Mouse (Mus musculus): ENCODE measurements around the gene Tubb1. TPM values are rescaled to one million over a fixed set of nuclear protein-coding genes. Genes with fewer than 3 reads are reported as not detected.

Gene Tubb1
- polyA plus RNA-seq, 1 experiment from 2014 or later: 1.4 TPM

GRCm38 (mm10) chr2:174428076-174428835, 22.2 kb upstream of the Tubb1 start:
- H3K4me3 ChIP-seq (replicated peaks; ENCODE audit: low read length): no peak overlapping the region
- H3K9me3 ChIP-seq (replicated peaks; ENCODE audit: control insufficient read depth, low read length): no peaks in the 10 kb centered on the region
- H3K4me2 ChIP-seq (ENCODE audit: low read depth, low read length): no peak overlapping the region
- no peak overlapping the region for H3K9ac ChIP-seq (ENCODE audit: low read length)
- no peaks in the 10 kb centered on the region for H3K4me1 ChIP-seq (ENCODE audit: control insufficient read depth, insufficient read depth, low read length)
- no peaks in the 10 kb centered on the region for H3K27me3 ChIP-seq (ENCODE audit: control insufficient read depth, insufficient read depth, low read length)
- ATAC-seq (ENCODE audit: insufficient read depth, low FRiP score): no peak
- 79% methylated on average over 18 of the region's 18 CpGs for WGBS
- no peak overlapping the region for H3K27ac ChIP-seq (ENCODE audit: low read length)
- H3K36me3 ChIP-seq (ENCODE audit: control insufficient read depth, insufficient read depth, low read length): peaks cover 27% of the 10 kb centered on the region

GRCm38 (mm10) chr2:174428996-174429591, 21.4 kb upstream of the Tubb1 start:
- ATAC-seq (ENCODE audit: insufficient read depth, low FRiP score): no peak
- no peak overlapping the region for H3K4me2 ChIP-seq (ENCODE audit: low read depth, low read length)
- 88% methylated on average over 10 of the region's 10 CpGs for WGBS
- no peaks in the 10 kb centered on the region for H3K4me1 ChIP-seq (ENCODE audit: control insufficient read depth, insufficient read depth, low read length)
- H3K27me3 ChIP-seq (ENCODE audit: control insufficient read depth, insufficient read depth, low read length): no peaks in the 10 kb centered on the region
- H3K27ac ChIP-seq (ENCODE audit: low read length): no peak overlapping the region
- peaks cover 27% of the 10 kb centered on the region for H3K36me3 ChIP-seq (ENCODE audit: control insufficient read depth, insufficient read depth, low read length)
- no peaks in the 10 kb centered on the region for H3K9me3 ChIP-seq (replicated peaks; ENCODE audit: control insufficient read depth, low read length)
- no peak overlapping the region for H3K9ac ChIP-seq (ENCODE audit: low read length)
- H3K4me3 ChIP-seq (replicated peaks; ENCODE audit: low read length): no peak overlapping the region

GRCm38 (mm10) chr2:174434943-174435342, 15.6 kb upstream of the Tubb1 start:
- Histone ChIP-seq H3K9ac (ENCODE audit: low read length) (no peak overlapping the region), H3K9me3 (replicated peaks; ENCODE audit: control insufficient read depth, low read length) (no peaks in the 10 kb centered on the region), H3K27ac (ENCODE audit: low read length) (no peak overlapping the region), H3K36me3 (ENCODE audit: control insufficient read depth, insufficient read depth, low read length) (peaks cover 3% of the 10 kb centered on the region; the same call in 1 of the 2 replicates), H3K4me2 (ENCODE audit: low read depth, low read length) (no peak overlapping the region), H3K4me1 (ENCODE audit: control insufficient read depth, insufficient read depth, low read length) (peaks cover 16% of the 10 kb centered on the region), H3K4me3 (replicated peaks; ENCODE audit: low read length) (no peak overlapping the region), H3K27me3 (ENCODE audit: control insufficient read depth, insufficient read depth, low read length) (no peaks in the 10 kb centered on the region)
- 95% methylated on average over 9 of the region's 9 CpGs for WGBS
- ATAC-seq (ENCODE audit: insufficient read depth, low FRiP score): no peak

GRCm38 (mm10) chr2:174436076-174436701, 14.3 kb upstream of the Tubb1 start:
- no peaks in the 10 kb centered on the region for H3K27me3 ChIP-seq (ENCODE audit: control insufficient read depth, insufficient read depth, low read length)
- ATAC-seq (ENCODE audit: insufficient read depth, low FRiP score): no peak
- 83% methylated on average over 26 of the region's 26 CpGs for WGBS
- peaks cover 3% of the 10 kb centered on the region; the same call in 1 of the 2 replicates for H3K36me3 ChIP-seq (ENCODE audit: control insufficient read depth, insufficient read depth, low read length)
- H3K9me3 ChIP-seq (replicated peaks; ENCODE audit: control insufficient read depth, low read length): no peaks in the 10 kb centered on the region
- H3K4me1 ChIP-seq (ENCODE audit: control insufficient read depth, insufficient read depth, low read length): peaks cover 16% of the 10 kb centered on the region
- H3K4me2 ChIP-seq (ENCODE audit: low read depth, low read length): no peak overlapping the region
- no peak overlapping the region for H3K4me3 ChIP-seq (replicated peaks; ENCODE audit: low read length)
- H3K27ac ChIP-seq (ENCODE audit: low read length): no peak overlapping the region
- no peak overlapping the region for H3K9ac ChIP-seq (ENCODE audit: low read length)

GRCm38 (mm10) chr2:174436916-174437696, 13.4 kb upstream of the Tubb1 start:
- Histone ChIP-seq H3K27ac (ENCODE audit: low read length) (peak overlapping the region; percentile 18), H3K27me3 (ENCODE audit: control insufficient read depth, insufficient read depth, low read length) (no peaks in the 10 kb centered on the region), H3K36me3 (ENCODE audit: control insufficient read depth, insufficient read depth, low read length) (peaks cover 3% of the 10 kb centered on the region; the same call in 1 of the 2 replicates), H3K9me3 (replicated peaks; ENCODE audit: control insufficient read depth, low read length) (no peaks in the 10 kb centered on the region), H3K9ac (ENCODE audit: low read length) (no peak overlapping the region), H3K4me2 (ENCODE audit: low read depth, low read length) (peak overlapping the region; percentile 21; the same call in 1 of the 2 replicates), H3K4me1 (ENCODE audit: control insufficient read depth, insufficient read depth, low read length) (peaks cover 16% of the 10 kb centered on the region), H3K4me3 (replicated peaks; ENCODE audit: low read length) (peak overlapping the region; percentile 3; the same call in 1 of the 2 replicates)
- WGBS: 90% methylated on average over 7 of the region's 7 CpGs
- ATAC-seq (ENCODE audit: insufficient read depth, low FRiP score): no peak

- Histone ChIP-seq H3K9ac (ENCODE audit: low read length) (peak overlapping the region; percentile 83), H3K27me3 (ENCODE audit: control insufficient read depth, insufficient read depth, low read length) (no peaks in the 10 kb centered on the region), H3K4me3 (replicated peaks; ENCODE audit: low read length) (peak overlapping the region; percentile 72), H3K27ac (ENCODE audit: low read length) (peak overlapping the region; percentile 49), H3K4me1 (ENCODE audit: control insufficient read depth, insufficient read depth, low read length) (peaks cover 19% of the 10 kb centered on the region), H3K9me3 (replicated peaks; ENCODE audit: control insufficient read depth, low read length) (no peaks in the 10 kb centered on the region), H3K4me2 (ENCODE audit: low read depth, low read length) (peak overlapping the region; percentile 81), H3K36me3 (ENCODE audit: control insufficient read depth, insufficient read depth, low read length) (peaks cover 3% of the 10 kb centered on the region; the same call in 1 of the 2 replicates)
- no peak for ATAC-seq (ENCODE audit: insufficient read depth, low FRiP score)
- WGBS: 84% methylated on average over 4 of the region's 4 CpGs
These were observed 12.9 kb upstream of the Tubb1 start for GRCm38 (mm10) chr2:174437697-174437982.

GRCm38 (mm10) chr2:174438181-174438580, 12.3 kb upstream of the Tubb1 start:
- H3K4me3 ChIP-seq (replicated peaks; ENCODE audit: low read length): peak overlapping the region; percentile 72
- no peaks in the 10 kb centered on the region for H3K9me3 ChIP-seq (replicated peaks; ENCODE audit: control insufficient read depth, low read length)
- H3K4me1 ChIP-seq (ENCODE audit: control insufficient read depth, insufficient read depth, low read length): peaks cover 19% of the 10 kb centered on the region
- peaks cover 3% of the 10 kb centered on the region; the same call in 1 of the 2 replicates for H3K36me3 ChIP-seq (ENCODE audit: control insufficient read depth, insufficient read depth, low read length)
- peak overlapping the region; percentile 81 for H3K4me2 ChIP-seq (ENCODE audit: low read depth, low read length)
- ATAC-seq (ENCODE audit: insufficient read depth, low FRiP score): no peak
- H3K9ac ChIP-seq (ENCODE audit: low read length): peak overlapping the region; percentile 83
- WGBS: 64% methylated on average over 11 of the region's 11 CpGs
- peak overlapping the region; percentile 49 for H3K27ac ChIP-seq (ENCODE audit: low read length)
- no peaks in the 10 kb centered on the region for H3K27me3 ChIP-seq (ENCODE audit: control insufficient read depth, insufficient read depth, low read length)

- H3K27me3 ChIP-seq (ENCODE audit: control insufficient read depth, insufficient read depth, low read length): no peaks in the 10 kb centered on the region
- WGBS: under 1% methylated on average over 38 of the region's 38 CpGs
- ATAC-seq (ENCODE audit: insufficient read depth, low FRiP score): peak; percentile 74
- peak within 1 kb of the TSS; percentile 83 for H3K9ac ChIP-seq (ENCODE audit: low read length)
- peaks cover 3% of the 10 kb centered on the region; the same call in 1 of the 2 replicates for H3K36me3 ChIP-seq (ENCODE audit: control insufficient read depth, insufficient read depth, low read length)
- peaks cover 19% of the 10 kb centered on the region for H3K4me1 ChIP-seq (ENCODE audit: control insufficient read depth, insufficient read depth, low read length)
- peak within 1 kb of the TSS; percentile 49 for H3K27ac ChIP-seq (ENCODE audit: low read length)
- peak within 1 kb of the TSS; percentile 72 for H3K4me3 ChIP-seq (replicated peaks; ENCODE audit: low read length)
- no peaks in the 10 kb centered on the region for H3K9me3 ChIP-seq (replicated peaks; ENCODE audit: control insufficient read depth, low read length)
- H3K4me2 ChIP-seq (ENCODE audit: low read depth, low read length): peak within 1 kb of the TSS; percentile 81
These were observed 11.6 kb upstream of the Tubb1 start, which contains the start of gene Ctsz for GRCm38 (mm10) chr2:174438737-174439449. TSS of gene Ctsz (minus strand) at chr2:174439039.

All from stomach, embryonic 16.5 days (tissue).